ENCODE assay signal across 8 mouse cellular contexts in genomic region chr4:108406861-108407401, GRCm38 (mm10). TPM values are rescaled to one million over a fixed set of nuclear protein-coding genes. Genes with fewer than 3 reads are reported as not detected.
DNase-seq lines count a peak whose midpoint lies in the region; ATAC-seq lines count a peak whose summit lies in the region.

TSS of gene Gpx7 (minus strand) at chr4:108406961.

- H3K27me3 ChIP-seq in hindbrain, embryonic 14.5 days (ENCODE audit: control insufficient read depth, insufficient read depth, low read length), result no peaks in the 10 kb centered on the region

- H3K27ac ChIP-seq in hindbrain, embryonic 14.5 days, result peak within 1 kb of the TSS; percentile 68; the same call in 1 of the 2 replicates

- peaks cover 18% of the 10 kb centered on the region for H3K4me1 ChIP-seq in hindbrain, embryonic 14.5 days (replicated peaks; ENCODE audit: control insufficient read depth, insufficient read depth, low read length)

- H3K4me3 ChIP-seq in hindbrain, embryonic 14.5 days (replicated peaks; ENCODE audit: low read length), result peak within 1 kb of the TSS; percentile 45

- H3K4me2 ChIP-seq in hindbrain, embryonic 14.5 days (replicated peaks), result peak within 1 kb of the TSS; percentile 92

- 0 out of 2 replicates have a peak, but pooled peaks have one; percentile 27 for ATAC-seq in hindbrain, embryonic 14.5 days (ENCODE audit: low FRiP score)

- peak within 1 kb of the TSS; percentile 77 for H3K9ac ChIP-seq in hindbrain, embryonic 14.5 days

- WGBS in hindbrain, embryonic 14.5 days, result 10% methylated on average over 15 of the region's 15 CpGs

- no peaks in the 10 kb centered on the region for H3K9me3 ChIP-seq in hindbrain, embryonic 14.5 days (ENCODE audit: control insufficient read depth, low read length)

- no peaks in the 10 kb centered on the region for H3K36me3 ChIP-seq in hindbrain, embryonic 14.5 days (replicated peaks; ENCODE audit: control insufficient read depth, insufficient read depth)

- no peak for DNase-seq in adrenal gland, postnatal 4 days (ENCODE audit: low spot score in 2 of 2)
- no peak for DNase-seq in adrenal gland, adult (ENCODE audit: inconsistent age in 2 of 2, low spot score in 1 of 2)
- no peak for DNase-seq in urinary bladder, adult 2 months (ENCODE audit: low spot score)
- DNase-seq in urinary bladder, postnatal 10 days (ENCODE audit: low spot score), result no peak
- no peak for DNase-seq in hindbrain, embryonic 14.5 days (ENCODE audit: low spot score)
- peak; percentile 24 for DNase-seq in mesoderm, embryonic 11.5 days (ENCODE audit: low read depth, low spot score)
- DNase-seq in urinary bladder, postnatal 36 days (ENCODE audit: low spot score in 2 of 2), result no peak
- DNase-seq in layer of hippocampus, postnatal 25 days (ENCODE audit: extremely low spot score in 1 of 2, low spot score in 1 of 2), result no peak

RNA-seq across cellular contexts. Expression of gene Gpx7, which starts in this region (rescaled TPM):
- 10 to 100 TPM; 25.0 to 31.1 TPM for total RNA-seq in adrenal gland, postnatal 4 days (2021)
- 34.5 and 34.8 TPM in 2 replicates for polyA plus RNA-seq in urinary bladder, adult 2 months (2012; rRNA removed)
- polyA plus RNA-seq in hindbrain, embryonic 14.5 days (2014; fragmentation: Nextera tagmentation; extraction: Ambion mirVana), result 32.6 and 34.9 TPM in 2 replicates
- 1 to 10 TPM; 4.7 to 7.0 TPM for total RNA-seq in layer of hippocampus, postnatal 25 days (2021)
